Mouse (Mus musculus) heart, postnatal 0 days (tissue): ENCODE data around the gene Ube2n.

Source experiments
- CTCF ChIP-seq: IDR thresholded peaks from 2 replicates; pipeline ENCODE4 v1.5.1; 2016; ENCODE audit warnings: antibody characterized with exemption, control low read depth, low read depth
- EP300 ChIP-seq: IDR thresholded peaks from 2 replicates; pipeline ENCODE4 v1.6.1; 2016; ENCODE audit warnings: antibody characterized with exemption, low read depth

DNA sequence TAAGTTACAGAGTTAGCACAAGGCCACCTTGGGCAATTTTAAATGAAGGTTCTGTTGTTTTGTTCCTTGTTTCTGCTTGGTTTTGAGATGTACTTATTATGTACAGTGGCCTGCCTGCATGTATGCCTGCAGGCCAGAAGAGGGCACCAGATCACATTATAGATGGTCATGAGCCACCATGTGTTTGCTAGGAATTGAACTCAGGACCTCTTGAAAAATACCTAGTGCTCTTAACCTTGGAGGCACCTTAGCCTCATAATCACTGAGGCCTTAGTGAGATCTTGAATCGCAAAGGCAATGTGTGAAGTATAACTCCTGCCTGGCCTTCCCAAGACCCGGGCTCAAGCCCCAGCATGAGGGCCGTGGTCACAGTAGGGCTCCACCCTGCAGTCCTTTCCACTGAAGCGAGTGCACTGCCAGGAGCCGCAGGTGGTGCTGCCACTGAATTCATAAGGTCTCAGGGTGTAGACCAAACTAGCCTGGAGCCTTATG, 42.4 kb downstream of the Ube2n start:
- peak; percentile 68 for TF ChIP-seq CTCF
- no peak for TF ChIP-seq EP300
